Mouse (Mus musculus) stomach, postnatal 0 days (tissue): ENCODE data around the gene Zfp62. TPM values are rescaled to one million over a fixed set of nuclear protein-coding genes. Genes with fewer than 3 reads are reported as not detected.

Source experiments
- ATAC-seq: fragments of 200-750 bp; cut with Nextera tagmentation; 2 replicates; pipeline ENCODE4 v1.8.0; 2017; ENCODE audit not compliant: low FRiP score, low TSS enrichment
- DNase-seq: peaks from one replicate; pipeline ENCODE4 v3.0.0-alpha.2; 2016; ENCODE audit warnings: low spot score
- H3K27ac ChIP-seq: fragments of 300-500 bp; sonication (generic); replicated peaks from 2 replicates; pipeline ENCODE4 v1.5.1; 2014; ENCODE audit warnings: mild to moderate bottlenecking, control low read depth
- H3K27me3 ChIP-seq: fragments of 300-500 bp; sonication (generic); 2 replicates; pipeline ENCODE4 v1.6.1; 2014; ENCODE audit warnings: low read length; ENCODE audit not compliant: control insufficient read depth, insufficient read depth
- H3K36me3 ChIP-seq: fragments of 300-500 bp; sonication (generic); 2 replicates; pipeline ENCODE4 v1.6.1; 2014; ENCODE audit warnings: low read length, mixed read lengths; ENCODE audit not compliant: control insufficient read depth, insufficient read depth
- H3K4me1 ChIP-seq: fragments of 300-500 bp; sonication (generic); replicated peaks from 2 replicates; pipeline ENCODE4 v1.6.1; 2014; ENCODE audit warnings: antibody characterized with exemption; ENCODE audit not compliant: control insufficient read depth, insufficient read depth
- H3K4me2 ChIP-seq: fragments of 300-500 bp; sonication (generic); replicated peaks from 2 replicates; pipeline ENCODE4 v1.6.1; 2014; ENCODE audit warnings: low read depth, mild to moderate bottlenecking, control low read depth, moderate library complexity
- H3K4me3 ChIP-seq: fragments of 300-500 bp; sonication (generic); 2 replicates; pipeline ENCODE4 v1.5.1; 2014; ENCODE audit warnings: low read depth, low read length, control low read depth
- H3K9ac ChIP-seq: fragments of 300-500 bp; sonication (generic); 2 replicates; pipeline ENCODE4 v1.6.1; 2014; ENCODE audit warnings: mild to moderate bottlenecking, low read length, control low read depth, mixed read lengths
- H3K9me3 ChIP-seq: fragments of 300-500 bp; sonication (generic); 2 replicates; pipeline ENCODE4 v1.6.1; 2016; ENCODE audit warnings: low read length; ENCODE audit not compliant: control insufficient read depth
- CTCF ChIP-seq: IDR thresholded peaks from 2 replicates; pipeline ENCODE4 v1.5.1; 2016; ENCODE audit warnings: antibody characterized with exemption, low read depth, mild to moderate bottlenecking, moderate library complexity
- EP300 ChIP-seq: optimal IDR thresholded peaks from 2 replicates; pipeline ENCODE3; 2016; ENCODE audit warnings: antibody characterized with exemption
- WGBS: fragments of 180-500 bp; shearing (Covaris S2); extraction: QIAGEN DNeasy Blood & Tissue Kit; methylation state at CpG from one replicate; pipeline ENCODE4 v1.1.7; 2014; 5-methylcytosine and 5-hydroxymethylcytosine counted together
- polyA plus RNA-seq: library from polyadenylated mRNA; unstranded; fragments of >200 nt; fragmentation: Nextera tagmentation; extraction: Ambion mirVana; gene quantifications from 2 replicates; pipeline ENCODE4 v1.2.1, GENCODE M21; 2015

The Zfp62 gene
- 9.9 and 10.0 TPM in 2 replicates for polyA plus RNA-seq

DNA sequence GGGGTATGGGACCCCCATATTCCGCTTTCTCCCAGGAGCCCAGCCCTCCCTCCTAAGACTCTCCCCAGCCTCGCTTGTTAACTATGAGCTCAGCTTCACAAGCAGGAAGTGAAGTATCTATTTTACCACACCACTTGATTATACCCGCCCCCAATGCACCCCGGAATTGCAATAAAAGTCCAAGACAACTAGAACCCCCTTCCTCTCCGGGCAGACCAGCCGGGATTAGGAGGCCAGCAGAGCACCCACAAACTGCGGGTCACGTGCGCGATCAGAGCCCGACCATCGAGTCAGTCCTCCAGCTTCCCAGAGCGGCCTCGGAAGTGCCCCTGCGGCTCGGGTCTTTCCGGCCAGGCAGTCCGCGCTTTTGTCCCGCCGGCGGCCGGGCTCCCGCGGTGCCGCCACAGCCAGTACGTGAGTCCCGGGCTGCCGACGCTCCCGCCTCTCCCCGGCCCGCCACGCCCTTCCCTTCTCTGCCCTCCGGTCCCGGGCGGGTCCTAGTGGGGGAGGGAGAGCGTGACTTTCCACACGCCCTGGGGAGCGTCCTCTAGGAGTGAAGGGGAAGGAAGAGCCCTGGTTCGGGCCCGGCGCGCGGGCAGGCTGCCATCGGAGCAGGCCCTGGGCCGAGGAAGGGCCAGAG, at the start of gene Zfp62:
Gene Zfp62, plus strand, starts transcription at position 164 of the 640 bp plus-strand sequence.
- TF ChIP-seq CTCF (no peak; the same call in 1 of the 2 replicates), EP300 (peak; percentile 54)
- peak; percentile 96 for DNase-seq
- Histone ChIP-seq H3K36me3 (no peaks in the 10 kb centered on the region), H3K27me3 (no peaks in the 10 kb centered on the region), H3K9ac (peak within 1 kb of the TSS; percentile 93), H3K4me2 (peak within 1 kb of the TSS; percentile 83), H3K4me1 (peaks cover 4% of the 10 kb centered on the region; the same call in 1 of the 2 replicates), H3K27ac (peak within 1 kb of the TSS; percentile 99), H3K4me3 (peak within 1 kb of the TSS; percentile 85), H3K9me3 (no peaks in the 10 kb centered on the region)
- under 1% methylated on average over 47 of the region's 47 CpGs for whole genome bisulfite sequencing
- ATAC-seq = peak; percentile 96

DNA sequence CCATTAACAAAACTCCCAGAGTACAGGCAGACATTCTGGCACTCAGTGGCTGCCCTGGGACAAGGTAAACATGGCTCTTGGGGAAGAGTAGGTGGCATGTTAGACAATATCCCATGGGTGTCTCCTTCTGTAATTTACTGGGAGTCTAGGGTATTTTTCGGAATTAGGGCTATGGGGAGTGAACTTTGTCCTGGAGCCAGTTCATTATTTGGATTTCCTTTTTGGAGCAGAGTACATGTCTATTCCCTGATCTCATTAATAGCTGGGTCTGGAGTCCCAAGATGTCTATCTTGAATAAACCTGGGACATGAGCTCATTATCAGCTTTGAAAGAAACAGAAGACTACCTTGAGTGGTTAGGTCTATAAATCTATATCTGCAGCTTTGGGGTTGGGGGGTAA, 49.0 kb upstream of the Zfp62 start, which contains the start of gene Olfr1394:
Gene Olfr1394, plus strand, starts transcription at position 301 of the 400 bp plus-strand sequence.
- Histone ChIP-seq H3K4me3 (no peak within 1 kb of the TSS), H3K36me3 (no peaks in the 10 kb centered on the region), H3K9ac (no peak within 1 kb of the TSS), H3K27me3 (no peaks in the 10 kb centered on the region), H3K4me1 (no peaks in the 10 kb centered on the region), H3K9me3 (no peaks in the 10 kb centered on the region), H3K4me2 (no peak within 1 kb of the TSS), H3K27ac (no peak within 1 kb of the TSS)
- ATAC-seq = no peak
- no peak for DNase-seq
- no peak for TF ChIP-seq EP300
- TF ChIP-seq CTCF = no peak
- 78% methylated on average over 1 of the region's 1 CpGs for WGBS

DNA sequence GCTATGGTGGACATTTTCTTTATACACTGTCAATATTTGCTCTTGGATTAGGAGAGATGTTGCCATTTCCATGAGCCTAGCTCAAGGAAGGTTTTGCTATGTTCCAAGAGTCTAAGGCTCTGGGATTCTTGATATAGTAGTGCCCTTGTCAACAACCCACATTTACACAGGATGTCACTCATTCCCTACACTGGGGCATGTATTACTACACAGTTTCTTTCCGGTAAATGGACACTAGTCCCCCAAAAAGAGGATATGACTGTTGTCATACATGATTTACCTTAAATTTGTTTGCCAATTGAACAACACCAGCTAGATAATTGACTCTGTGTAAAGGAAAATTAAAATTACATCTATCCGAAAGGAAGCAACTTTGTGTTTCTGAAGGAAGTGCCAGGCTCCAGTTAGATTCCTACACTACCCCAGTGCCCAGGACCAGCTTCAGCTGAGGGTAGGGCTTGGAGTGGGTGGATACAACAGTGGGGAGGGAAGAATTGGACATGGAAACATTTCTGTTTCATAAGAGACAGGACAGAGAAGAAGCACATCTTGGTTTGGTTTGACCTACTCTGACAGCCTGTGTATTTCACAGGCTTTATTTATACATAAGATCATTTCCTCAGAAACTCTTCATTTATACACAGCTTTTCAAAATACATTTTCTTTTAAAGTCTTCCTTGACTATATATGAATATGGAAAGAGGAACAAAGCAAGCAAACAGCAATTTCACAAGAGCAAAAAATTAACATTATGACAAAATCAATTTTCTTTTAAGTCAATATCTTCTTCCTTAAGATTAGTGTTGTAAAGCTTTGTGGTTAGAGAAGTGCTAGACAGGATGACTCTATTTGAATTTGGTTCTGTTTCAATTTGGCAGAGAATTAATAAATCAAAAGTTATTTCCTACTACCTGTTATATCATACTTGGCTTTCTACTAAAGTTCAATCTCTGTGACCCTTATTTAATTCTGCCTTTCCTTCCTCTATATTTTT, 46.0 kb upstream of the Zfp62 start:
- Histone ChIP-seq H3K4me3 (no peak overlapping the region), H3K9ac (no peak overlapping the region), H3K4me2 (no peak overlapping the region), H3K4me1 (no peaks in the 10 kb centered on the region), H3K27ac (no peak overlapping the region), H3K36me3 (no peaks in the 10 kb centered on the region), H3K27me3 (no peaks in the 10 kb centered on the region), H3K9me3 (no peaks in the 10 kb centered on the region)
- WGBS = 69% methylated on average over 2 of the region's 2 CpGs
- DNase-seq (no peak), ATAC-seq (no peak)
- TF ChIP-seq CTCF (no peak), EP300 (no peak)

DNA sequence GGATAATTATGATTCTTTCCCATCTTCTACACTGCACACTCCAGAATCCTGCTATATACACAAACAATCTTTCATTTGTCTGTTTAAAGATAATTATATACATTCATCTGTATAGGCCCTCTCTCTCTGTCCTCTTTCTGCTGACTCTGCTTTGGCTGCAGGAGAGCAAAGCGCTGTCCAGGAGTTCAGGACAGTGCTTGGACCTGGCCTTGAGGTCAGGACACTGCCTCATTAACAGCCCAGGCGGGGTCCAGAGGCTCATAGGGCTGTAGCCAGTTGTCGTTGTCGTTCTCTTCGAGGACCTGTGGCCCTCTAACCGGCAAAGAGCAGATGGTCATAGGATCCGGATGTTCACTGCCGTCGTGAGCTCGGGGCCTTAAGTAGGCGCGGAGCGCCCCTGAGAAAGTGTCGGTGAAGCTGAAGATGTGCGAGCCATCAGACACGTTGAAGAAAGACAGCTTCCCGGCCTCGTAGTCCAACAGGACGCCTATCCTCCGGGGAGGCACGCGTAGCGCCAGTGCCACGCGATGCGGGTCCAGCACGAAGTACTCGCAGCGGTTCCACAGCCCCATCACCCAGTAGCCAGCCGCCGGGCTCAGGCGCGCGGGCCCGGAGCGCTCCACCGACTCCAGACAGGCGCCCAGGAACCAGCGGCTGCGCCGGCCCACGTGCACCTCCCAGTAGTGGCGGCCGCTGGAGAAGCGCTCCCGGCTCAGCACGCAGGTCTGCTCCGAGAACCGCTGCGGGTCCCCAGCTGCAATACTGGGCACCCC, 34.1 kb upstream of the Zfp62 start:
- no peaks in the 10 kb centered on the region for H3K27me3 ChIP-seq
- 0 out of 2 replicates have a peak, but pooled peaks cover 4% of the 10 kb centered on the region for H3K9me3 ChIP-seq
- H3K4me2 ChIP-seq = peak overlapping the region; percentile 48
- ATAC-seq = 0 out of 2 replicates have a peak, but pooled peaks have one; percentile 12
- H3K4me1 ChIP-seq = no peaks in the 10 kb centered on the region; the same call in 1 of the 2 replicates
- no peaks in the 10 kb centered on the region for H3K36me3 ChIP-seq
- H3K4me3 ChIP-seq = peak overlapping the region; percentile 28
- TF ChIP-seq EP300 = no peak
- no peak for TF ChIP-seq CTCF
- DNase-seq = peak; percentile 17
- WGBS = 5% methylated on average over 50 of the region's 50 CpGs
- H3K9ac ChIP-seq = 0 out of 2 replicates have a peak overlapping the region, but pooled peaks have one; percentile 13
- no peak overlapping the region for H3K27ac ChIP-seq

DNA sequence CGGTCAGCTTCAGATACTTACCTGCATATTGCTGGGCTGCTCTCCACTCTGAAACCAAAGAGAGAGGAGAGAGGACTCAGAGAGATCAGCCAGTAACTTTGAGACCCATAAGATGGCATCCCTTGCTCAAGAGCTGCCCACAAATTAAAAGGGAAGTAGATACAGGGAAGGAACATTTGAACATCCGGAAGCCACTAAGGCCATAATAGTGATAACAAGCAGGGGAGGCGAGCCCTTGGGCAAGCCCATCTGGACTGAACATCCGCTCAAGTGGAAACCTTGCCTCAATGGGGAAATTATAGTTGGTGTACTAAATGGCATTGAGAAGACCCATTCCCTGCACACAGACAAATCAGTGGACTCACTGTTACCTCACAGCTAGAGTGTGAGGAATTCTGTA, 32.5 kb upstream of the Zfp62 start:
- Histone ChIP-seq H3K4me2 (no peak overlapping the region), H3K9me3 (0 out of 2 replicates have a peak, but pooled peaks cover 4% of the 10 kb centered on the region), H3K27me3 (no peaks in the 10 kb centered on the region), H3K4me3 (no peak overlapping the region), H3K36me3 (no peaks in the 10 kb centered on the region), H3K4me1 (no peaks in the 10 kb centered on the region; the same call in 1 of the 2 replicates), H3K9ac (no peak overlapping the region), H3K27ac (no peak overlapping the region)
- 93% methylated on average over 4 of the region's 4 CpGs for WGBS
- TF ChIP-seq CTCF = no peak
- TF ChIP-seq EP300 = no peak
- no peak for ATAC-seq
- DNase-seq = no peak
